Mouse (Mus musculus) small intestine, adult 2 months (tissue): ENCODE data around the gene Tmem182. TPM values are rescaled to one million over a fixed set of nuclear protein-coding genes. Genes with fewer than 3 reads are reported as not detected.
A peak's percentile ranks its signal among the peaks of the same experiment; 100 is the strongest.

Source experiments
- H3K27ac ChIP-seq: fragments of 200-500 bp; 2 replicates; pipeline ENCODE4 v1.5.1; 2012; ENCODE audit warnings: low read depth, low read length, control low read depth, inconsistent platforms; ENCODE audit not compliant: insufficient read depth
- H3K27me3 ChIP-seq: fragments of 200-500 bp; 2 replicates; pipeline ENCODE4 v1.6.1; 2012; ENCODE audit warnings: mild to moderate bottlenecking, moderate library complexity, low read length, inconsistent platforms; ENCODE audit not compliant: control insufficient read depth, insufficient read depth
- H3K36me3 ChIP-seq: fragments of 200-500 bp; 2 replicates; pipeline ENCODE4 v1.6.1; 2012; ENCODE audit warnings: mild to moderate bottlenecking, low read length, control low read depth, inconsistent platforms; ENCODE audit not compliant: control insufficient read depth, insufficient read depth
- H3K4me1 ChIP-seq: fragments of 200-500 bp; 2 replicates; pipeline ENCODE4 v1.6.1; 2012; ENCODE audit warnings: low read length, inconsistent platforms, mixed read lengths; ENCODE audit not compliant: control insufficient read depth, insufficient read depth, insufficient read length
- H3K4me3 ChIP-seq: fragments of 200-500 bp; 2 replicates; pipeline ENCODE4 v1.5.1; 2012; ENCODE audit warnings: low read depth, mild to moderate bottlenecking, control low read depth, inconsistent platforms, low read length, moderate library complexity
- CTCF ChIP-seq: fragments of 200-500 bp; IDR thresholded peaks from 2 replicates; pipeline ENCODE4 v1.5.1; 2012; ENCODE audit warnings: low read depth, mild to moderate bottlenecking, control low read depth, inconsistent platforms, low read length, moderate library complexity, mixed read lengths; ENCODE audit not compliant: insufficient replicate concordance, insufficient read length; ENCODE audit errors: extremely low read depth
- POLR2A ChIP-seq: fragments of 200-500 bp; IDR thresholded peaks from 2 replicates; pipeline ENCODE4 v1.6.1; 2012; ENCODE audit warnings: low read depth, mild to moderate bottlenecking, control low read depth, inconsistent platforms, low read length, moderate library complexity
- WGBS: fragments of 180-500 bp; shearing (Covaris S2); methylation state at CpG from one replicate; pipeline ENCODE4 v1.1.7; 2018; 5-methylcytosine and 5-hydroxymethylcytosine counted together
- polyA plus RNA-seq: library from polyadenylated mRNA; depleted of rRNA; stranded (reverse); fragments of >200 nt; gene quantifications from 2 replicates; pipeline ENCODE4 v1.2.3, GENCODE M21; 2012

Gene Tmem182
- polyA plus RNA-seq, 1 experiment = not detected

DNA sequence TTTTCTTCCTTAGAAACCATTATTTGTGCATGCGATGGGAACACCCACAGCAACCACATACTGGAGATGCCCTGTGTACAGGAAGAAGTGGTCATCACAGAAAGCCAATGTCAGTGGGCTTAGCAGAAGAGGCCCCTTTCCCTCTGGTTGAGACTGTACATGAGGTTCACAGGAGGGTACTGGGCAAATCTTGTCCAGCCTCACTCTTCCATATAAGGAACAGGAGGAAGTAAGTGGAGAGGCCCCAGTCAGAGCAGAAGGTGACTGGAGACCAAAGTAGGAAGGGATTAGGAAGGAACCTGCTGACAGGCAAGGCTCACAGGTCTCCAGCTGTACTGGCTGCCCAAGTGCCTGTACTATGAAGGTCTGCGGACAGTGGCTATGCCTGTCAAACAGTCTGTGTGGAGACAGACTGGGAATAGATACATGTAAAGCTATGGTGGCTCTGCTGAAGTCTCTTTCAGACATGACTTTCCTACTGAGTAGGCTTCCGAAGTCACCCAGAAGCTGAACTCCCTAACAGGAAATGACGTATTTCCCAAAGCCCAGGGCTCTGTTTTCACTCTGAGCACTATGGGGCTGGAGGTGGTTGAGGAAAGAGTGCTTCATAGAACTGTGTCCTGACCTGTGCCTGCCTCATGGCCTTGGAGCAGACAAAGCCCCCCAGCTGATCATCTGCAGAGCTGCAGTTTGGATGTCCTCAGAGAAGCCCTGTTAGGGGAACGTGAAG, 35.8 kb downstream of the Tmem182 start:
- Histone ChIP-seq H3K36me3 (no peaks in the 10 kb centered on the region), H3K4me3 (no peak overlapping the region), H3K27me3 (no peaks in the 10 kb centered on the region), H3K27ac (no peak overlapping the region), H3K4me1 (no peaks in the 10 kb centered on the region)
- TF ChIP-seq POLR2A = no peak
- no peak for TF ChIP-seq CTCF
- WGBS = 71% methylated on average over 5 of the region's 5 CpGs

- H3K27ac ChIP-seq = no peak overlapping the region
- H3K27me3 ChIP-seq = no peaks in the 10 kb centered on the region
- H3K4me3 ChIP-seq = no peak overlapping the region
- H3K36me3 ChIP-seq = no peaks in the 10 kb centered on the region
- H3K4me1 ChIP-seq = no peaks in the 10 kb centered on the region
- TF ChIP-seq POLR2A (no peak), CTCF (peak; percentile 69; the same call in 1 of the 2 replicates)
Measured at GRCm38 (mm10) chr1:40844616-40845015, 39.2 kb downstream of the Tmem182 start.

DNA sequence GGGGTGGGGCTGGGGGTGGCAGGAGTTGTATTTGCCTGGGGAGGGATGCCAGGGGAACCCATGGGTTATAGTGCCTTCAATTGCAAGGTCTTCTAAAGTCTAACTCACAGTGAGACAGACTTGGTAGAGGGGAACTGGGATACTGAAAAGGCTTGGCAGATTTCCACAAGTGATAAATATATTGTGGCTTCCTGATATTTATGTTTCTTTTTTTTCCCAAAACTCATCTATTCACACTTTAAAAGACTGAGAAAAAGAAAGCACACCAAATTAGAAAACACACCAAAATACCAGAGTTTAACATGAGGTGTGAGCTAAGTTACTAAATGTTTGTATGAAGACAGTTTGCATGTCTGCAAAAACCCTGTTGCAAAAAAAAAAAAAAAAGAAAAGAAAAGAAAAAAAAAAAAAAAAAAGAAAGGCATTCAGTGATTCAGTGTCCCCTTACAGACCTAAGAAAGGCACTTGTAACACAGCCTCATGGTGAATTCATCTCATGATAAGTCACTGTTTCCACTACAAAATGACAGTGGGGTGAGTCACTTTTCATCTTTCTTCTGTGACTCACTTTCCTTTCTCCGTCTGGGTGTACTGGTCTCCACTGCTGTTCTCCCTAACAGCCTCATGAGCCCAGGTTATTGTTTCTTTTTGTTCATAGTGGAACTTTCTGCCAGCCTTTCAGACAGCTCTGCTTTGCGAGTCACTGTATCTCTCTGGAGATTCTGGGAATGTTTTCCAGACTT, 42.0 kb downstream of the Tmem182 start:
- no peaks in the 10 kb centered on the region for H3K4me1 ChIP-seq
- H3K4me3 ChIP-seq = no peak overlapping the region
- H3K27me3 ChIP-seq = no peaks in the 10 kb centered on the region
- TF ChIP-seq POLR2A = no peak
- no peak for TF ChIP-seq CTCF
- H3K27ac ChIP-seq = no peak overlapping the region
- WGBS = 58% methylated on average over 2 of the region's 2 CpGs
- H3K36me3 ChIP-seq = no peaks in the 10 kb centered on the region

GRCm38 (mm10) chr1:40851286-40851685, 45.9 kb downstream of the Tmem182 start:
- Histone ChIP-seq H3K4me3 (no peak overlapping the region), H3K27ac (no peak overlapping the region), H3K4me1 (no peaks in the 10 kb centered on the region), H3K27me3 (no peaks in the 10 kb centered on the region), H3K36me3 (no peaks in the 10 kb centered on the region)
- TF ChIP-seq POLR2A (no peak), CTCF (no peak)

DNA sequence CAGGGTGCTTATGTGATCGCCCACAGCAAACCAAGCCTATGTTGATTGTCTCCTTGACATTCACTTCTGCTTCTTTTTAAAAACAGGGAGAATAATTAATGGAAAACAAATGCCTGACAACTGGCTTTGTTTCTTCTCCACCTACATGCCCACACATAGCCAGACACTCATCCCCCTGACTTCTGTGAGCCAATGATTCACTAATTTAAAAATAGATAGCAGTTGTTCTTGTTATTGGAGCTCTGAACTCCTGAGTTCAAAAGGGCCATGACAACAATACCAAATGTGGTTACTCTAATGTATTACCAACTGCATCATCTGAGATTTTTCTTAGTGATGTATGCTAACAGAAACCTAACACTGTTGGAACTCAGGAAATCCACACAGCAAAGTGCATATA, 49.9 kb downstream of the Tmem182 start:
- H3K4me1 ChIP-seq = no peaks in the 10 kb centered on the region
- H3K4me3 ChIP-seq = no peak overlapping the region
- H3K27me3 ChIP-seq = no peaks in the 10 kb centered on the region
- H3K27ac ChIP-seq = no peak overlapping the region
- no peaks in the 10 kb centered on the region for H3K36me3 ChIP-seq
- no peak for TF ChIP-seq CTCF
- TF ChIP-seq POLR2A = no peak
- WGBS = 80% methylated on average over 1 of the region's 1 CpGs

DNA sequence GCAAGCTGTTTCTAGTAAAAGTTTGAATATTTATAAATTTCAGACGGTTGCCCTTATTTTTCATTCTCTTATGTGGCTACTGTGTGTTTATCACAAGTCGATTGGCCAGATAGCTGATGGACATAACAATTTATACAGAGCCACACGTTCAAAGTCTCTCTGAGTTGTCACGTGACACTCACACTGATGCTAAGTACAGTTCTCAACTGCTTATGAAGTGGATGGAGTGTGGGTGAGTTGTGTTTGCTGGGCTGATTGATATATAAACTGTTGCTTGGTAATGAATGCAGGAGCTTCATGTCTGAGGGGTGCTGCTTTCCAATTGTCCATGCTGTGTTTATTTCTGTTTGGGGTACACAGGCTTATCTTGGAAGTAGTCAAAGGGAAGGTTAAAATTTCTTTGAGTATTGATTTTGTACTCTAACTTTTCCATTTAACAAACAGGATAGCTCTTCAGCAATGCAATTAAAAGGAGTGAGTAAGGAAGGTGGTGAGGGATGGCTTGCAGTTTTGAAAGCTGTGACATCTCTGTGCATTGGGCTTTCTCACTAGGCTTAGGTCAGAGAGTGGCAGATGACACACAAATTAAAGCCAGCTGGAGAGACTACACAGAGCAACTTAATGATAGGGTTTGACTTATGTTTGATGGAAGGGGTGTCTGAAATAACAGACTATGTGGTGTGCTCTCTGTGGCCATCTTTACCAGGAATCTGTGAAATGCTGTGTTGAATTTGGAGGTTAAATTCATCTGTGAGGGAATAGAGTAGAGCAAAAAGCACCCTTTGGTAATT, 51.6 kb downstream of the Tmem182 start:
- Histone ChIP-seq H3K4me3 (no peak overlapping the region), H3K4me1 (no peaks in the 10 kb centered on the region), H3K36me3 (no peaks in the 10 kb centered on the region), H3K27me3 (no peaks in the 10 kb centered on the region), H3K27ac (no peak overlapping the region)
- TF ChIP-seq POLR2A = no peak
- no peak for TF ChIP-seq CTCF
- 48% methylated on average over 4 of the region's 4 CpGs for WGBS

DNA sequence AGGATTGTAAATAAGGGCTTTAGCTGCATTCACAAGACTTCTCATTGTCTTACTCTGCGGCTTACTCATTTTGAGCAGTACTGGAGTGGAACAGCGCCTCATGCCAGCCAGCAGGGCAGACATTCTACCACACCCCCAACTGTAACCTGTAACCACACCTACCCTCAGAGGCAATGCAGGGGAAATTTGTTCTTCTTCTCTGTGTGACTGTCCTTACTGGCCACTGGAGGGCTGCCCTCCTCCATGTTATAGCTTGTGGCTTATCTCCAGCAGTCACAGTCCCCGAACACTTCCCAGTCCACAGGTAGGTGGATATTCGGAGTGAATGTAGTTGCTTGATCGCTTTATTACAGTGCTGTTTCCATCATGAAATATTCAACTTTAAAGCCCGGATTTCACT, 59.6 kb downstream of the Tmem182 start:
- Histone ChIP-seq H3K4me3 (no peak overlapping the region), H3K4me1 (no peaks in the 10 kb centered on the region), H3K27me3 (no peaks in the 10 kb centered on the region), H3K36me3 (no peaks in the 10 kb centered on the region), H3K27ac (no peak overlapping the region)
- TF ChIP-seq CTCF (no peak), POLR2A (no peak)
- 53% methylated on average over 6 of the region's 6 CpGs for WGBS
